Mouse (Mus musculus) heart, postnatal 0 days (tissue): ENCODE data around the gene Gpr27. TPM values are rescaled to one million over a fixed set of nuclear protein-coding genes. Genes with fewer than 3 reads are reported as not detected.

Source experiments
- ATAC-seq: fragments of 200-750 bp; cut with Nextera tagmentation; 2 replicates; pipeline ENCODE4 v1.8.0; 2017; ENCODE audit warnings: low read depth, moderate number of reproducible peaks, moderate library complexity; ENCODE audit not compliant: insufficient read depth
- DNase-seq: peaks from one replicate; pipeline ENCODE4 v3.0.0-alpha.2; 2016; ENCODE audit warnings: low spot score
- H3K27ac ChIP-seq: fragments of 300-500 bp; sonication (generic); 2 replicates; pipeline ENCODE4 v1.5.1; 2014; ENCODE audit warnings: low read depth, mild to moderate bottlenecking
- H3K27me3 ChIP-seq: fragments of 300-500 bp; sonication (generic); 2 replicates; pipeline ENCODE4 v1.6.1; 2014; ENCODE audit warnings: low read length, mixed read lengths; ENCODE audit not compliant: control insufficient read depth, insufficient read depth
- H3K36me3 ChIP-seq: fragments of 300-500 bp; sonication (generic); replicated peaks from 2 replicates; pipeline ENCODE4 v1.6.1; 2014; ENCODE audit warnings: low read length, mixed read lengths; ENCODE audit not compliant: control insufficient read depth, insufficient read depth
- H3K4me1 ChIP-seq: fragments of 300-500 bp; sonication (generic); 2 replicates; pipeline ENCODE4 v1.6.1; 2014; ENCODE audit warnings: antibody characterized with exemption; ENCODE audit not compliant: control insufficient read depth, insufficient read depth
- H3K4me2 ChIP-seq: fragments of 300-500 bp; sonication (generic); 2 replicates; pipeline ENCODE4 v1.6.1; 2014; ENCODE audit warnings: low read depth, mild to moderate bottlenecking, low read length, moderate library complexity
- H3K4me3 ChIP-seq: fragments of 300-500 bp; sonication (generic); 2 replicates; pipeline ENCODE4 v1.5.1; 2014; ENCODE audit warnings: low read depth, low read length
- H3K9ac ChIP-seq: fragments of 300-500 bp; sonication (generic); replicated peaks from 2 replicates; pipeline ENCODE4 v1.6.1; 2014; ENCODE audit warnings: low read depth, low read length, mixed read lengths
- H3K9me3 ChIP-seq: fragments of 300-500 bp; sonication (generic); replicated peaks from 2 replicates; pipeline ENCODE4 v1.6.1; 2016; ENCODE audit warnings: low read length; ENCODE audit not compliant: control insufficient read depth
- CTCF ChIP-seq: IDR thresholded peaks from 2 replicates; pipeline ENCODE4 v1.5.1; 2016; ENCODE audit warnings: antibody characterized with exemption, control low read depth, low read depth
- EP300 ChIP-seq: IDR thresholded peaks from 2 replicates; pipeline ENCODE4 v1.6.1; 2016; ENCODE audit warnings: antibody characterized with exemption, low read depth
- WGBS: fragments of 180-500 bp; shearing (Covaris S2); extraction: QIAGEN DNeasy Blood & Tissue Kit; methylation state at CpG from one replicate; pipeline ENCODE4 v1.1.7; 2014; 5-methylcytosine and 5-hydroxymethylcytosine counted together
- polyA plus RNA-seq: library from polyadenylated mRNA; unstranded; fragments of >200 nt; fragmentation: Nextera tagmentation; extraction: Ambion mirVana; gene quantifications from 2 replicates; pipeline ENCODE4 v1.2.1, GENCODE M21; 2015
- total RNA-seq: library from RNA; depleted of rRNA; stranded (reverse); fragments of >200 nt; gene quantifications from 2 replicates; pipeline ENCODE4 v1.2.3, GENCODE M21; 2014; ENCODE audit warnings: low replicate concordance; rRNA removed

Gene Gpr27
- total RNA-seq, result 0.34 and 4.5 TPM in 2 replicates
- polyA plus RNA-seq, result 0.78 and 0.92 TPM in 2 replicates

DNA sequence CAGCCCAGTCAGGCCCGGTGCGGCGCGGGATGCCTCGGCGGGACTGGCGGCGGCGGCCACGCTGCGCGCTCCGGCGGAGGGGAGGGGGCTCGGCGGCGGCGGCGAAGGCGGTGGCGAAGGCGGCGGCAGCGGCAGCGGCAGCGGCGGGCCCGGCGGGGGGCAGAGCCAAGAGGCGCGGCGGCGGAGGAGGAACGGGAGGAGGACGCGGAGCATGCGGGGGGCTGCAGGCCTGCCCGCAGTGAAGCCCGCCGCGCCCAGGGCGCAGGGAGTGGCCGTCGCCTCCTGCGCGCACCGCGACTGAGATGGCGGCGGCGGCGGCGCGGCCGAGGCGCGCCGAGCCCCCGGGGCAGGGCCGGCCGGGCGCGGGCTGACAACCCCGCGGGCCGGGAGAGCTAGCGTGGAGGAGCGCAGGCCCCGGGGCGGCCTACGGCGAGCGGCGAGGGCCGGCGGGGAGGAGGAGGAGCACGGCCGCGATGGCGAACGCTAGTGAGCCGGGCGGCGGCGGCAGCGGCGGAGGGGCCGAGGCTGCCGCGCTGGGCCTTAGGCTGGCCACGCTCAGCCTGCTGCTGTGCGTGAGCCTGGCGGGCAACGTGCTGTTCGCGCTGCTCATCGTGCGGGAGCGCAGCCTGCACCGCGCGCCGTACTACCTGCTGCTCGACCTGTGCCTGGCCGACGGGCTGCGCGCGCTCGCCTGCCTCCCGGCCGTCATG is at the start of gene Gpr27:
TSS of gene Gpr27 (plus strand) at position 474 of the 710 bp plus-strand sequence.
- ATAC-seq, result peak; percentile 56; the same call in 1 of the 2 replicates
- peaks cover 82% of the 10 kb centered on the region for H3K27me3 ChIP-seq
- peak within 1 kb of the TSS; percentile 95 for H3K4me2 ChIP-seq
- no peaks in the 10 kb centered on the region for H3K4me1 ChIP-seq
- peak within 1 kb of the TSS; percentile 80 for H3K4me3 ChIP-seq
- H3K27ac ChIP-seq, result no peak within 1 kb of the TSS
- DNase-seq, result peak; percentile 12
- no peaks in the 10 kb centered on the region for H3K9me3 ChIP-seq
- peak within 1 kb of the TSS; percentile 59 for H3K9ac ChIP-seq
- TF ChIP-seq EP300, result no peak
- no peak for TF ChIP-seq CTCF
- no peaks in the 10 kb centered on the region for H3K36me3 ChIP-seq
- WGBS, result under 1% methylated on average over 45 of the region's 112 CpGs

DNA sequence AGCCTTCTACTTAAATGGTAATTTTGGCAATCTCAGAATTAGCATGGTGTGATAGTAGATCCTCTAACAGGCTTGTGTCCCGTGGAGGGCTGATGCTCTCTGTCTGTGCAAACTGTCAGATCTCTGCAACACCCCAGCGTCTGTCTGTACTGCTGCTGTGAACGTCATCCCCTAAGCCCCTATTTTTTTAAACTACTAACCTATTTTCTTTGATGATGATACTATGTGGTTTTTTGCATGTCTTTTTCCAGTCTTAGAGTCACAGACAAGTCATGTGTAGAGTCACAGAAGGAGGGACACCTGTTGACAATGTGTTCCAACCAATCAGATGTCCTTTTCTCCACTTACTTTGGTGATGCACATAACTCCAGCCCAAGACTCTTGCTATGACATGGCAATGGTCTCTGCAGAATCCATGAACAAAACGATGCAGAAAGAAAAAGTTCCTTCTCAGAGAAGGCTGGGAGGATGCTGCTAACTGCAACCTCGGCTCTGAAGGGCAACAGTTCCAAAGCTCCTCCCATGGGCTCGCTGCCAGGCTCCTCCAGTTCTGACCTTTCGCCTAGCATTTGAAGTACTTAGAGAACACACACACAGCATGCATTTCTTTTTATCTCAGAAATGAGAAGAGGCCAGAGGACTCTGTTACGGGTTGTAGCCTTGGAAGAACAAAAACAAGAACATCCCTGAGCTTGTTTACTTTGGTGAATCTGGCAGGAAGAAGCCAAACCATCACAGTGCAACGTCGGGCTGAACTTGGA is 48.9 kb upstream of the Gpr27 start:
- Histone ChIP-seq H3K27ac (peak overlapping the region; percentile 88), H3K4me2 (peak overlapping the region; percentile 23), H3K4me3 (no peak overlapping the region), H3K27me3 (no peaks in the 10 kb centered on the region), H3K9me3 (no peaks in the 10 kb centered on the region), H3K36me3 (peaks cover 14% of the 10 kb centered on the region), H3K4me1 (peaks cover 14% of the 10 kb centered on the region; the same call in 1 of the 2 replicates), H3K9ac (no peak overlapping the region)
- WGBS, result 19% methylated on average over 10 of the region's 10 CpGs
- ATAC-seq (peak; percentile 83), DNase-seq (peak; percentile 86)
- peak; percentile 47; the same call in 1 of the 2 replicates for TF ChIP-seq EP300
- TF ChIP-seq CTCF, result no peak

DNA sequence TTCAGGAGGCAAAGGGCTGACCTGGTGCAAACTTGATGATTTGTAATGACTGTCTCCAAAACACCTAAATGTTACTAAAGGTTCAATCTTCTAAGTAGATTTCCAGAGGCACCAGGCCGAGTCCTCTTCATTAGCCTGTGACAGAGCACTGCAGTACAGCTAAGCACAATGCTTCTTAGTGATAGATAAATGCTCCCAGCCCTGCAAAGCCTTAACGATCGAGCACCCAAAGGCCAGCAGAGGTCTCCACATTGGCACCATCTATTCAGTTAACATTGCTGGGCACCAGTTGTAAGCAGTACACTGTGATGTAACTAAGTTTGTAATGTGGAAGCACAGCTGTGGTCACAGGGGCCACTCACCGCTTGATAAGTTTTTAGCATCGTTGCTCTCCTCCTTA is 48.1 kb upstream of the Gpr27 start:
- ATAC-seq (peak; percentile 39), DNase-seq (peak; percentile 25)
- 32% methylated on average over 5 of the region's 5 CpGs for WGBS
- H3K27me3 ChIP-seq, result no peaks in the 10 kb centered on the region
- H3K9me3 ChIP-seq, result no peaks in the 10 kb centered on the region
- peak overlapping the region; percentile 23 for H3K4me2 ChIP-seq
- peak overlapping the region; percentile 88 for H3K27ac ChIP-seq
- H3K4me3 ChIP-seq, result no peak overlapping the region
- no peak overlapping the region for H3K9ac ChIP-seq
- TF ChIP-seq EP300 (no peak), CTCF (no peak)
- H3K36me3 ChIP-seq, result peaks cover 6% of the 10 kb centered on the region
- H3K4me1 ChIP-seq, result peaks cover 14% of the 10 kb centered on the region; the same call in 1 of the 2 replicates

DNA sequence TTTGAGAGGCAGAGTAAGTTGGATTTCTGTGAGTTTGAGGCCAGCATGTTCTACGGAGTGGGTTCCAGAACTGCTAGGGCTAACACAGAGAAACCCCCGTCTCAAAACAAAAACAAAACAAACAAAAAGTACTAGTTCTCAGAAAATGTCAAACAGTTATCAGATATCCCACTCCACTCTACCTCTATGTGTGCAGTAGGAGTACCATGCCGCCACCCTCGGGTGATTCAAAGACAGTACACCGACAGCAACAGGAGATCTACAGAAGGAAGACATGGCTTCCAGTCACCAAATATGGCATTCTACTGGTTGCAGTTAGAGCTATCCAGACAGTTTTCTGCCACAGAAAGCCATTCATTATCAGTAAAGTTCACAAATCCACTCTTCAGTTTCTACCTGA is 47.6 kb upstream of the Gpr27 start:
- peaks cover 2% of the 10 kb centered on the region; the same call in 1 of the 2 replicates for H3K36me3 ChIP-seq
- ATAC-seq (no peak), DNase-seq (no peak)
- H3K9ac ChIP-seq, result no peak overlapping the region
- no peak overlapping the region for H3K4me2 ChIP-seq
- H3K9me3 ChIP-seq, result no peaks in the 10 kb centered on the region
- no peak for TF ChIP-seq EP300
- TF ChIP-seq CTCF, result peak; percentile 16; the same call in 1 of the 2 replicates
- no peaks in the 10 kb centered on the region for H3K27me3 ChIP-seq
- peaks cover 14% of the 10 kb centered on the region; the same call in 1 of the 2 replicates for H3K4me1 ChIP-seq
- WGBS, result 77% methylated on average over 5 of the region's 5 CpGs
- peak overlapping the region; percentile 88 for H3K27ac ChIP-seq
- no peak overlapping the region for H3K4me3 ChIP-seq

DNA sequence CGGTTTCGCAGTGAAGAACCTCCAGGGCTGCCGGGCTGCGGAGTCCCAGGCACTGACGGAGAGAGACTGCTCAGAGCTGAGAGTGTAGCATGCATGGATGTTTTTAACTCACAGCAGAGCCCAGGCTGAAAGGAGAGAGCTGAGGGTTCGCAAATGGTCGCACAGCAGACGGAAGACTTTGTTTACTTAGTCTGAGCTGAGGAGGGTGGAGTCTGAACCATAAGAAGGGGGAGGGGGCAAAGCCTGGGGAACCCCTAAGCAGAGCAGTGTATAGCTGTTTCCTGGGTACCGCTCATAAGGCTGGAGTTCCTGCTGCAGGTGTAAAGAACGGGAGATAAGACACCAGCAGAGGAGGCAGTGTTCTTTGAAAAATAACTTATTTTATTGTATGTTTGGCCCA is 46.1 kb upstream of the Gpr27 start:
- TF ChIP-seq EP300, result no peak
- TF ChIP-seq CTCF, result no peak
- H3K27ac ChIP-seq, result no peak overlapping the region; the same call in 1 of the 2 replicates
- no peaks in the 10 kb centered on the region for H3K36me3 ChIP-seq
- H3K4me3 ChIP-seq, result no peak overlapping the region
- no peak overlapping the region for H3K9ac ChIP-seq
- ATAC-seq (no peak), DNase-seq (no peak)
- H3K4me1 ChIP-seq, result peaks cover 14% of the 10 kb centered on the region; the same call in 1 of the 2 replicates
- no peaks in the 10 kb centered on the region for H3K27me3 ChIP-seq
- H3K4me2 ChIP-seq, result no peak overlapping the region
- no peaks in the 10 kb centered on the region for H3K9me3 ChIP-seq
- WGBS, result 70% methylated on average over 10 of the region's 10 CpGs
